Mouse (Mus musculus) lung, embryonic 15.5 days (tissue): ENCODE data around the gene Ptx3. TPM values are rescaled to one million over a fixed set of nuclear protein-coding genes. Genes with fewer than 3 reads are reported as not detected.
"Not testable (repeated sequence)": the region's sequence is repeated elsewhere in the genome, so short reads cannot be mapped to it uniquely, and the experiment has no call there.

ENCODE experiments used
- ATAC-seq: fragments of 200-750 bp; cut with Nextera tagmentation; 2 replicates; pipeline ENCODE4 v1.8.0; 2017; ENCODE audit warnings: moderate number of reproducible peaks, borderline replicate concordance; ENCODE audit not compliant: low FRiP score, low TSS enrichment; ENCODE audit errors: extremely low read depth
- H3K27ac ChIP-seq: fragments of 300-500 bp; sonication (generic); 2 replicates; pipeline ENCODE4 v1.5.1; 2015; ENCODE audit warnings: moderate library complexity, mild to moderate bottlenecking, inconsistent platforms
- H3K27me3 ChIP-seq: fragments of 300-500 bp; sonication (generic); 2 replicates; pipeline ENCODE4 v1.6.1; 2015; ENCODE audit warnings: inconsistent platforms
- H3K36me3 ChIP-seq: fragments of 300-500 bp; sonication (generic); 2 replicates; pipeline ENCODE4 v1.6.1; 2015; ENCODE audit warnings: inconsistent platforms
- H3K4me1 ChIP-seq: fragments of 300-500 bp; sonication (generic); 2 replicates; pipeline ENCODE4 v1.6.1; 2015; ENCODE audit warnings: inconsistent platforms
- H3K4me2 ChIP-seq: fragments of 300-500 bp; sonication (generic); 2 replicates; pipeline ENCODE4 v1.6.1; 2015; ENCODE audit warnings: inconsistent platforms, mild to moderate bottlenecking, moderate library complexity
- H3K4me3 ChIP-seq: fragments of 300-500 bp; sonication (generic); 2 replicates; pipeline ENCODE4 v1.5.1; 2015; ENCODE audit warnings: mild to moderate bottlenecking, inconsistent platforms
- H3K9ac ChIP-seq: fragments of 300-500 bp; sonication (generic); 2 replicates; pipeline ENCODE4 v1.6.1; 2015; ENCODE audit warnings: inconsistent platforms
- H3K9me3 ChIP-seq: fragments of 300-500 bp; sonication (generic); 2 replicates; pipeline ENCODE4 v1.6.1; 2016; ENCODE audit warnings: inconsistent platforms
- WGBS: fragments of 180-500 bp; shearing (Covaris S2); methylation state at CpG from one replicate; pipeline ENCODE4 v1.1.7; 2015; 5-methylcytosine and 5-hydroxymethylcytosine counted together
- polyA plus RNA-seq: library from polyadenylated mRNA; unstranded; fragments of >200 nt; fragmentation: Nextera tagmentation; extraction: Ambion mirVana; gene quantifications from 2 replicates; pipeline ENCODE4 v1.2.1, GENCODE M21; 2015

The Ptx3 gene
- 2.0 and 2.7 TPM in 2 replicates for polyA plus RNA-seq

GRCm38 (mm10) chr3:66219655-66220191 is at the start of gene Ptx3:
Gene Ptx3, plus strand, starts transcription at chr3:66219910.
- Histone ChIP-seq H3K4me2 (peak within 1 kb of the TSS; percentile 97), H3K27ac (no peak within 1 kb of the TSS), H3K9ac (peak within 1 kb of the TSS; percentile 28), H3K9me3 (no peaks in the 10 kb centered on the region), H3K4me1 (peaks cover 27% of the 10 kb centered on the region), H3K4me3 (peak within 1 kb of the TSS; percentile 52), H3K36me3 (no peaks in the 10 kb centered on the region), H3K27me3 (peaks cover 15% of the 10 kb centered on the region)
- no peak for ATAC-seq
- WGBS: 10% methylated on average over 20 of the region's 20 CpGs

- Histone ChIP-seq H3K27me3 (no peaks in the 10 kb centered on the region), H3K4me1 (no peaks in the 10 kb centered on the region), H3K27ac (no peak overlapping the region), H3K4me3 (no peak overlapping the region), H3K36me3 (no peaks in the 10 kb centered on the region), H3K9me3 (no peaks in the 10 kb centered on the region), H3K4me2 (no peak overlapping the region), H3K9ac (no peak overlapping the region)
- WGBS: 37% methylated on average over 5 of the region's 5 CpGs
- ATAC-seq: peak; percentile 65; the same call in 1 of the 2 replicates
Measured at GRCm38 (mm10) chr3:66172907-66173306, 46.8 kb upstream of the Ptx3 start.

- ATAC-seq: no peak
- no peaks in the 10 kb centered on the region for H3K4me1 ChIP-seq
- H3K4me3 ChIP-seq: no peak overlapping the region
- no peak overlapping the region for H3K27ac ChIP-seq
- 64% methylated on average over 2 of the region's 2 CpGs for WGBS
- no peak overlapping the region for H3K9ac ChIP-seq
- H3K4me2 ChIP-seq: no peak overlapping the region
- no peaks in the 10 kb centered on the region for H3K27me3 ChIP-seq
- no peaks in the 10 kb centered on the region for H3K9me3 ChIP-seq
- H3K36me3 ChIP-seq: no peaks in the 10 kb centered on the region
Measured at GRCm38 (mm10) chr3:66179647-66180046, 40.1 kb upstream of the Ptx3 start.

GRCm38 (mm10) chr3:66193910-66194562 is 25.7 kb upstream of the Ptx3 start:
- Histone ChIP-seq H3K4me2 (no peak overlapping the region), H3K9ac (no peak overlapping the region), H3K4me3 (no peak overlapping the region), H3K9me3 (no peaks in the 10 kb centered on the region), H3K36me3 (no peaks in the 10 kb centered on the region), H3K27ac (no peak overlapping the region), H3K27me3 (no peaks in the 10 kb centered on the region), H3K4me1 (no peaks in the 10 kb centered on the region)
- 81% methylated on average over 3 of the region's 3 CpGs for WGBS
- ATAC-seq: no peak

- H3K4me3 ChIP-seq: no peak overlapping the region
- H3K27ac ChIP-seq: no peak overlapping the region
- no peaks in the 10 kb centered on the region for H3K27me3 ChIP-seq
- ATAC-seq: no peak
- H3K9me3 ChIP-seq: no peaks in the 10 kb centered on the region
- no peaks in the 10 kb centered on the region for H3K4me1 ChIP-seq
- no peaks in the 10 kb centered on the region for H3K36me3 ChIP-seq
- no peak overlapping the region for H3K9ac ChIP-seq
- H3K4me2 ChIP-seq: no peak overlapping the region
- WGBS: 70% methylated on average over 4 of the region's 4 CpGs
Measured at GRCm38 (mm10) chr3:66208836-66209573, 10.7 kb upstream of the Ptx3 start.

- no peak overlapping the region for H3K27ac ChIP-seq
- no peak overlapping the region for H3K4me3 ChIP-seq
- H3K9ac ChIP-seq: no peak overlapping the region
- no peaks in the 10 kb centered on the region for H3K9me3 ChIP-seq
- ATAC-seq: no peak
- no peaks in the 10 kb centered on the region for H3K36me3 ChIP-seq
- H3K27me3 ChIP-seq: peaks cover 3% of the 10 kb centered on the region; the same call in 1 of the 2 replicates
- H3K4me1 ChIP-seq: peaks cover 11% of the 10 kb centered on the region
- no peak overlapping the region for H3K4me2 ChIP-seq
- 92% methylated on average over 1 of the region's 1 CpGs for WGBS
Measured at GRCm38 (mm10) chr3:66213524-66213923, 6.2 kb upstream of the Ptx3 start.

GRCm38 (mm10) chr3:66215759-66216158 is 4.0 kb upstream of the Ptx3 start:
- no peak overlapping the region for H3K9ac ChIP-seq
- whole genome bisulfite sequencing: 35% methylated on average over 8 of the region's 8 CpGs
- H3K9me3 ChIP-seq: no peaks in the 10 kb centered on the region

GRCm38 (mm10) chr3:66220554-66221242 is 988 bp downstream of the Ptx3 start:
- H3K27ac ChIP-seq: no peak overlapping the region
- peaks cover 15% of the 10 kb centered on the region for H3K27me3 ChIP-seq
- peak overlapping the region; percentile 52 for H3K4me3 ChIP-seq
- H3K4me2 ChIP-seq: peak overlapping the region; percentile 97
- peaks cover 28% of the 10 kb centered on the region for H3K4me1 ChIP-seq
- ATAC-seq: peak; percentile 90
- peak overlapping the region; percentile 28 for H3K9ac ChIP-seq
- no peaks in the 10 kb centered on the region for H3K36me3 ChIP-seq
- WGBS: under 1% methylated on average over 51 of the region's 54 CpGs
- H3K9me3 ChIP-seq: no peaks in the 10 kb centered on the region

More at GRCm38 (mm10) chr3:66215759-66216158, 4.0 kb upstream of the Ptx3 start:
- H3K27ac ChIP-seq: no peak overlapping the region
- no peak overlapping the region for H3K4me2 ChIP-seq
- peaks cover 7% of the 10 kb centered on the region; the same call in 1 of the 2 replicates for H3K27me3 ChIP-seq
- H3K36me3 ChIP-seq: no peaks in the 10 kb centered on the region
- peaks cover 20% of the 10 kb centered on the region for H3K4me1 ChIP-seq
- ATAC-seq: no peak
- no peak overlapping the region for H3K4me3 ChIP-seq

GRCm38 (mm10) chr3:66221243-66221611 is 1.5 kb downstream of the Ptx3 start:
- 3% methylated on average over 11 of the region's 11 CpGs for WGBS
- Histone ChIP-seq H3K9me3 (no peaks in the 10 kb centered on the region), H3K4me3 (peak overlapping the region; percentile 52), H3K36me3 (no peaks in the 10 kb centered on the region), H3K4me1 (peaks cover 23% of the 10 kb centered on the region), H3K4me2 (peak overlapping the region; percentile 97), H3K9ac (peak overlapping the region; percentile 28), H3K27ac (no peak overlapping the region), H3K27me3 (peaks cover 15% of the 10 kb centered on the region)
- ATAC-seq: peak; percentile 44; the same call in 1 of the 2 replicates

- Histone ChIP-seq H3K4me2 (no peak overlapping the region), H3K36me3 (no peaks in the 10 kb centered on the region), H3K9me3 (no peaks in the 10 kb centered on the region), H3K9ac (no peak overlapping the region), H3K27me3 (peaks cover 8% of the 10 kb centered on the region), H3K27ac (no peak overlapping the region), H3K4me1 (peaks cover 19% of the 10 kb centered on the region), H3K4me3 (no peak overlapping the region)
- WGBS: 36% methylated on average over 15 of the region's 15 CpGs
- 0 out of 2 replicates have a peak, but pooled peaks have one; percentile 39 for ATAC-seq
Measured at GRCm38 (mm10) chr3:66224931-66225537, 5.3 kb downstream of the Ptx3 start.

- H3K9ac ChIP-seq, H3K27me3 ChIP-seq, H3K27ac ChIP-seq, ATAC-seq, H3K36me3 ChIP-seq, H3K4me3 ChIP-seq, H3K4me2 ChIP-seq, H3K9me3 ChIP-seq, H3K4me1 ChIP-seq: not testable (repeated sequence)
- WGBS: 31% methylated on average over 4 of the region's 4 CpGs
Measured at GRCm38 (mm10) chr3:66236234-66236871, 16.6 kb downstream of the Ptx3 start.
